Mouse (Mus musculus): Measurements from ENCODE around the gene Rgs7. TPM values are rescaled to one million over a fixed set of nuclear protein-coding genes. Genes with fewer than 3 reads are reported as not detected.

The Rgs7 gene
- polyA plus RNA-seq, 1 experiment from 2014 or later = 0.27 TPM

DNA sequence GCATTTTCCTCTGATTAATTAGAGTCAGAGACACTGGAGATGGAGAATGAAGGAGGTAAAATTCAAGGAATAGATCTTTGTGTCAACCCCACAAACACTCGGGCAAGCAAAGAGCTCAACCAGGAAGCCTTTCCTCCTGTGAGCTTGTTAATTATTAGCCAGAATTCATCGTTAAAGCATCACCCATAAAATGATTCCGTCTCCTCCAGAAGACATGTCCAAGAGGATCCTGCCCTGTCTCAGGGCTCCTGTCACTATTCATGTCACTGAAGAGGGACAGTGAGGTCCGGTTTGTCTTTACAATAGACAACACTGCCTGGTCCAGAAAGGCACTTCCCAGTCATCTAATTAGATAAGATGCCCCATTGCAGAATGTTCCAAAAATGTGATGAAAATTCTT, 7.2 kb downstream of the Rgs7 start:
- ChIA-PET CTCF (no interaction called here), POLR2A (no interaction called here)
- DNase-seq (ENCODE audit: low read depth, low spot score) (no peak), ATAC-seq (no peak)
- no peak for TF ChIP-seq CTCF (IDR thresholded peaks at IDR 0.05)
- peaks cover 2% of the 10 kb centered on the region for H3K27me3 ChIP-seq
- in situ Hi-C loops (cut with MboI; ENCODE audit: low pct_unique_long_range_greater_than_20kb) = no loop called here

DNA sequence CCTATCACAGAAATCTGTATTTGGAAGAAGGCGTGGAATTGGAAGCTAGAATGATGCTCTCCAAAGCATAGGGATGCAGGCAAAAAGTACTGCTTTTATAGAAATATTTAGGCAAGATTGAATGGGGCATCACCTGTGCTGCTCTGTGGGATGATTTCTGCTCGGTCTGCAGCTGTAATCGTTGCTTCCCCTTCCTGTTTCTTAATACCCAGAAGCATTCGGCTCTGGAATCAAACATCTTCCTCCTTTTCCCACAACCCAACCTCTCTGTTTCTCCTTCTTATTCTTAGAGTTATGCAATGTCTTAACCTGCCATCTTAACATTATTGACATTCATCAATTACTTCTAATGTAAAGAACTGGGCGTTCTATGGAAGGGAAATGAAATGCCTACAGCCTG, 19.2 kb downstream of the Rgs7 start:
- ATAC-seq = no peak
- in situ Hi-C loops (cut with MboI; ENCODE audit: low pct_unique_long_range_greater_than_20kb) = no loop called here
- POLR2A ChIA-PET = no interaction called here
- TF ChIP-seq CTCF (IDR thresholded peaks at IDR 0.05) = no peak
- H3K27me3 ChIP-seq = no peaks in the 10 kb centered on the region
- DNase-seq (ENCODE audit: low read depth, low spot score) = no peak
- CTCF ChIA-PET = no interaction called here

GRCm38 (mm10) chr1:175469087-175469788, 23.1 kb downstream of the Rgs7 start:
- CTCF ChIA-PET = no interaction called here
- H3K27me3 ChIP-seq = no peaks in the 10 kb centered on the region
- in situ Hi-C loops (cut with MboI; ENCODE audit: low pct_unique_long_range_greater_than_20kb) = no loop called here
- ATAC-seq = no peak
- no peak for DNase-seq (ENCODE audit: low read depth, low spot score)
- no peak for TF ChIP-seq CTCF (IDR thresholded peaks at IDR 0.05)
- POLR2A ChIA-PET = no interaction called here

DNA sequence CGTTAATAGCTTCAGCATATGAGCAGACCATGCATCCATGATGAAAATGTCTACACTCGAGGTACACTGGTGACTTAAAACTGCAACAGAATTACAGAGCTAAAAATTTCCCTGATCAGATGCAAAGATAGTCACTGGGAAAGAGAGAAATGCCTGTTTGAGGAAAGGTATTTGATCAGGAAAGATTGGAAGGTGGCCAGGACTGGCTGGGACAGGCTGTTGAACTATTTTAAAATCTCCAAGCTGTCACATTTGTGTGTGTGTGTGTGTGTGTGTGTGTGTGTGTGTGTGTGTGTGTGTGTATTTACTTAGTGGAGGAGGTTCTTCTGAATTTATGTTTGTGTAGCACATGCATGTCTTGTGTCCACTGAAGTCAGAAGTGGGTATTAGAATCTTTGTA, 27.7 kb downstream of the Rgs7 start:
- in situ Hi-C loops (cut with MboI; ENCODE audit: low pct_unique_long_range_greater_than_20kb) = no loop called here
- DNase-seq (ENCODE audit: low read depth, low spot score) = no peak
- no peak for TF ChIP-seq CTCF (IDR thresholded peaks at IDR 0.05)
- ATAC-seq = no peak
- ChIA-PET POLR2A (no interaction called here), CTCF (no interaction called here)
- H3K27me3 ChIP-seq = no peaks in the 10 kb centered on the region

GRCm38 (mm10) chr1:175462351-175462750, 29.9 kb downstream of the Rgs7 start:
- ChIA-PET POLR2A (no interaction called here), CTCF (no interaction called here)
- no peak for ATAC-seq
- no peak for DNase-seq (ENCODE audit: low read depth, low spot score)
- H3K27me3 ChIP-seq = no peaks in the 10 kb centered on the region
- in situ Hi-C loops (cut with MboI; ENCODE audit: low pct_unique_long_range_greater_than_20kb) = no loop called here
- TF ChIP-seq CTCF (IDR thresholded peaks at IDR 0.05) = no peak

DNA sequence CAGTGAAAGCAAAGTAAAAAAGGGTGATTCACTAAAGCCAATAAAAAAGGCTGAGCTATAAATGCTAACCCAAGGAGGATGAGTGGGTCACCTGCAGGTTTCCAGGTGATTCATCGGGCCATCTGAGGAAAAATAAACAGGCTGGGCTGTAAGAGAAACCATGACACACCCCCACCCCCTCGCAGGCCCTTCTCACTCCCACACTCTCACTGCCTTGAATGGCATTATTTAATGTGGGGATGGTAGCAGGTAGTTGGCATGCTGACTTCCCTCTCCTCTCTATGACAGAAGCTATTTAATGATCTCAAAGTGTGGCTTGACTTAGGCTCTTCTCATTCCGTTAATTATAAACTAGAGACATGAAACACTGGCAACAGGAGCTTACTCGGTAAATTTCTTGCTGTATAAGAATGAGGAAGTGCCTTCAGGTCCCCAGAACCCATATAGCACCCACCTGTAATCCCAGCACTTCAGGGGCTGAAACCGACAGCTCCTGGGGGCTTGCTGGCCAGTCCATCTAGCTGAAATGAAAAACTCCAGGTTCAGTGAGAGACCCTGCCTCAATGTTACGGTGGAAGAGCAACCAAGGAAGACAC, 38.2 kb downstream of the Rgs7 start:
- CTCF ChIA-PET = no interaction called here
- POLR2A ChIA-PET = interaction anchor here (0.6 kb wide), 1 partner anchor 1012 kb away, joined by 6 read pairs; the partner anchor contains the start of gene Olfr220
- no peak for TF ChIP-seq CTCF (IDR thresholded peaks at IDR 0.05)
- DNase-seq (ENCODE audit: low read depth, low spot score) (no peak), ATAC-seq (no peak)
- in situ Hi-C loops (cut with MboI; ENCODE audit: low pct_unique_long_range_greater_than_20kb) = no loop called here
- H3K27me3 ChIP-seq = no peaks in the 10 kb centered on the region

GRCm38 (mm10) chr1:175448017-175448416, 44.3 kb downstream of the Rgs7 start:
- ATAC-seq (no peak), DNase-seq (ENCODE audit: low read depth, low spot score) (no peak)
- ChIA-PET POLR2A (no interaction called here), CTCF (no interaction called here)
- no peak for TF ChIP-seq CTCF (IDR thresholded peaks at IDR 0.05)
- in situ Hi-C loops (cut with MboI; ENCODE audit: low pct_unique_long_range_greater_than_20kb) = no loop called here
- no peaks in the 10 kb centered on the region for H3K27me3 ChIP-seq

GRCm38 (mm10) chr1:175442939-175443338, 49.4 kb downstream of the Rgs7 start:
- no peaks in the 10 kb centered on the region for H3K27me3 ChIP-seq
- no peak for TF ChIP-seq CTCF (IDR thresholded peaks at IDR 0.05)
- no peak for DNase-seq (ENCODE audit: low read depth, low spot score)
- ChIA-PET POLR2A (no interaction called here), CTCF (no interaction called here)
- in situ Hi-C loops (cut with MboI; ENCODE audit: low pct_unique_long_range_greater_than_20kb) = no loop called here
- ATAC-seq = no peak

GRCm38 (mm10) chr1:175442025-175442424, 50.3 kb downstream of the Rgs7 start:
- ChIA-PET POLR2A (no interaction called here), CTCF (interaction anchor here (1.2 kb wide), 1 partner anchor 10 kb away, joined by 3 read pairs; no protein-coding TSS in a partner anchor)
- no peak for ATAC-seq
- TF ChIP-seq CTCF (IDR thresholded peaks at IDR 0.05) = no peak
- H3K27me3 ChIP-seq = no peaks in the 10 kb centered on the region
- in situ Hi-C loops (cut with MboI; ENCODE audit: low pct_unique_long_range_greater_than_20kb) = no loop called here
- no peak for DNase-seq (ENCODE audit: low read depth, low spot score)

- in situ Hi-C loops (cut with MboI; ENCODE audit: low pct_unique_long_range_greater_than_20kb) = no loop called here
- H3K27me3 ChIP-seq = no peaks in the 10 kb centered on the region
- ChIA-PET POLR2A (no interaction called here), CTCF (no interaction called here)
- DNase-seq (ENCODE audit: low read depth, low spot score) = no peak
- no peak for ATAC-seq
- TF ChIP-seq CTCF (IDR thresholded peaks at IDR 0.05) = no peak
Observed at GRCm38 (mm10) chr1:175433622-175434204, 58.6 kb downstream of the Rgs7 start.

DNA sequence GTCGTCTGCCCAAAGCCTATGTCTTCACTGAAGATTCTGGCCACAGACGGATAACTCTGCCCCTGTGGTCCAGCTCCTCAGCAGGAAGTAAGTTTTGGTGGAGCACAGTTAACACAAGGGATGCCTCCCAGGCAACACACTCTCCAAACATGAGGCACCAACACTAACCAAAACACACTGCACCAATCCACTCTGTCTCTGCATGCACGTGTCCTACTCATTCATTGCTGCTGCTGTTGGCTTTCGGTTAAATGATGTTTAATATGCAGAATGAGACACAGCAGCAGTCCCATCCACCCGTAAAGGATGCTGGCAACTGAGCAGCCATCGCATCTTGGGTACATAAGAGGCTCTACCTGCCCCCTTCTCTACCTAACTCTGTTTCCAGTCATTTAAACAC, 59.2 kb downstream of the Rgs7 start:
- POLR2A ChIA-PET = no interaction called here
- CTCF ChIA-PET = no interaction called here
- TF ChIP-seq CTCF (IDR thresholded peaks at IDR 0.05) = no peak
- H3K27me3 ChIP-seq = no peaks in the 10 kb centered on the region
- DNase-seq (ENCODE audit: low read depth, low spot score) = no peak
- in situ Hi-C loops (cut with MboI; ENCODE audit: low pct_unique_long_range_greater_than_20kb) = no loop called here
- no peak for ATAC-seq
